8 mouse cellular contexts compared by ENCODE assay signal in the genomic region with DNA sequence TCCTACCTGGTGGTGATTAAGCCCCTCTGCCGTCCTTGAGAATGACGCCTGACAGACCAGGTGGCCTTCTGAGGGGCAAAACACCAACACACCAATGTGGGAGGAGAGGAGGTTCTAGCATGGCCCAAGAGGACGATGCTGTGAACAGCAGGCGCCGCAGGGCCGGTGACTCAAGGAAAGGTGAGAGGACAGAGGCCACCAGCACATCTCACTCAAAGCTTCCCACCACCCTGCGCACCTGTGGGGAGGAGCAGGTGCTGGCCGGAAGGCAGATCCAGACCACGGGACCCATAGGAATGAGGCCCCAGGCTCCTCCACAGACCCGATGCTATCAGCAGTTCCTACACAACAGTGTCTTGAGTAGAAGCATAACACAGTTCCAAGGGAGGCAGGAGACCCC. TPM values are rescaled to one million over a fixed set of nuclear protein-coding genes. Genes with fewer than 3 reads are reported as not detected.
DNase-seq lines count a peak whose midpoint lies in the region; ATAC-seq and TF ChIP-seq lines count a peak whose summit lies in the region.

No protein-coding gene starts in this region.

- no peak for TF ChIP-seq CTCF in intestine, postnatal 0 days (IDR thresholded peaks at IDR 0.05; ENCODE audit: low read depth)
- TF ChIP-seq CTCF in cortical plate, adult 2 months (IDR thresholded peaks at IDR 0.05; ENCODE audit: extremely low read depth, insufficient read depth, low read length) = no peak
- TF ChIP-seq CTCF in forebrain, postnatal 0 days (IDR thresholded peaks at IDR 0.05; ENCODE audit: low read depth) = no peak

- peak overlapping the region; percentile 65; the same call in 1 of the 2 replicates for H3K4me3 ChIP-seq in intestine, embryonic 14.5 days (ENCODE audit: low read depth, low read length)
- H3K4me3 ChIP-seq in intestine, postnatal 0 days (ENCODE audit: low read depth, low read length) = no peak overlapping the region
- H3K4me3 ChIP-seq in cortical plate, adult 2 months (ENCODE audit: insufficient read depth, low read length) = peak overlapping the region; percentile 60
- peak overlapping the region; percentile 84 for H3K4me3 ChIP-seq in forebrain, postnatal 0 days (ENCODE audit: low read depth, low read length)
- peak overlapping the region; percentile 83 for H3K4me3 ChIP-seq in midbrain, embryonic 13.5 days (replicated peaks)

- 41% methylated on average over 10 of the region's 10 CpGs for WGBS in intestine, embryonic 14.5 days
- 46% methylated on average over 10 of the region's 10 CpGs for WGBS in intestine, postnatal 0 days
- WGBS in forebrain, postnatal 0 days = 37% methylated on average over 10 of the region's 10 CpGs
- WGBS in midbrain, embryonic 13.5 days = 33% methylated on average over 10 of the region's 10 CpGs

- no peaks in the 10 kb centered on the region for H3K9me3 ChIP-seq in intestine, embryonic 14.5 days (ENCODE audit: control insufficient read depth, low read length)
- H3K9me3 ChIP-seq in intestine, postnatal 0 days (ENCODE audit: control insufficient read depth) = no peaks in the 10 kb centered on the region
- H3K9me3 ChIP-seq in forebrain, postnatal 0 days (ENCODE audit: low read length) = no peaks in the 10 kb centered on the region
- H3K9me3 ChIP-seq in midbrain, embryonic 13.5 days = no peaks in the 10 kb centered on the region

- peaks cover 13% of the 10 kb centered on the region for H3K4me1 ChIP-seq in intestine, embryonic 14.5 days (replicated peaks; ENCODE audit: control insufficient read depth, insufficient read depth, low read length)
- no peaks in the 10 kb centered on the region for H3K4me1 ChIP-seq in intestine, postnatal 0 days (replicated peaks; ENCODE audit: control insufficient read depth, insufficient read depth, low read length)
- 0 out of 2 replicates have a peak, but pooled peaks cover 2% of the 10 kb centered on the region for H3K4me1 ChIP-seq in cortical plate, adult 2 months (ENCODE audit: control insufficient read depth, insufficient read depth, low read length)
- H3K4me1 ChIP-seq in forebrain, postnatal 0 days (ENCODE audit: insufficient read depth) = peaks cover 32% of the 10 kb centered on the region
- H3K4me1 ChIP-seq in midbrain, embryonic 13.5 days (replicated peaks) = peaks cover 60% of the 10 kb centered on the region

- no peaks in the 10 kb centered on the region for H3K27me3 ChIP-seq in intestine, embryonic 14.5 days (replicated peaks; ENCODE audit: control insufficient read depth, insufficient read depth, low read length)
- H3K27me3 ChIP-seq in intestine, postnatal 0 days (replicated peaks; ENCODE audit: control insufficient read depth, insufficient read depth, low read length) = no peaks in the 10 kb centered on the region
- no peaks in the 10 kb centered on the region for H3K27me3 ChIP-seq in forebrain, postnatal 0 days (ENCODE audit: insufficient read depth, low read length)
- H3K27me3 ChIP-seq in midbrain, embryonic 13.5 days = no peaks in the 10 kb centered on the region

- no peaks in the 10 kb centered on the region for H3K36me3 ChIP-seq in intestine, embryonic 14.5 days (ENCODE audit: control insufficient read depth, insufficient read depth, low read length)
- H3K36me3 ChIP-seq in intestine, postnatal 0 days (ENCODE audit: control insufficient read depth, insufficient read depth) = no peaks in the 10 kb centered on the region
- H3K36me3 ChIP-seq in forebrain, postnatal 0 days (ENCODE audit: insufficient read depth) = no peaks in the 10 kb centered on the region
- H3K36me3 ChIP-seq in midbrain, embryonic 13.5 days = no peaks in the 10 kb centered on the region

- H3K27ac ChIP-seq in intestine, embryonic 14.5 days (ENCODE audit: low read depth) = no peak overlapping the region
- no peak overlapping the region for H3K27ac ChIP-seq in intestine, postnatal 0 days (ENCODE audit: low read depth, low read length)
- peak overlapping the region; percentile 52; the same call in 1 of the 2 replicates for H3K27ac ChIP-seq in cortical plate, adult 2 months (ENCODE audit: insufficient read depth, low read length)
- peak overlapping the region; percentile 91; the same call in 1 of the 2 replicates for H3K27ac ChIP-seq in forebrain, postnatal 0 days (ENCODE audit: low read depth, low read length)
- H3K27ac ChIP-seq in midbrain, embryonic 13.5 days = peak overlapping the region; percentile 93

- no peak for ATAC-seq in intestine, embryonic 14.5 days (replicated peaks; ENCODE audit: low FRiP score, low TSS enrichment, low read depth)
- ATAC-seq in intestine, postnatal 0 days = no peak
- no peak for ATAC-seq in forebrain, postnatal 0 days
- ATAC-seq in midbrain, embryonic 13.5 days = no peak
- no peak for ATAC-seq in frontal cortex, adult (ENCODE audit: low TSS enrichment)

- no peak for TF ChIP-seq POLR2A in cortical plate, adult 2 months (IDR thresholded peaks at IDR 0.05; ENCODE audit: extremely low read depth, insufficient read depth, low read length)

- H3K9ac ChIP-seq in intestine, embryonic 14.5 days (ENCODE audit: low read length) = no peak overlapping the region
- H3K9ac ChIP-seq in intestine, postnatal 0 days (ENCODE audit: low read depth, low read length) = no peak overlapping the region
- peak overlapping the region; percentile 92 for H3K9ac ChIP-seq in forebrain, postnatal 0 days
- peak overlapping the region; percentile 98 for H3K9ac ChIP-seq in midbrain, embryonic 13.5 days (replicated peaks)

- no peak for DNase-seq in intestine, embryonic 14.5 days (ENCODE audit: low spot score)
- DNase-seq in forebrain, postnatal 0 days = no peak
- no peak for DNase-seq in frontal cortex, postnatal 25 days (ENCODE audit: low spot score in 2 of 2)
- no peak for DNase-seq in retina, postnatal 1 day

- peak overlapping the region; percentile 94 for H3K4me2 ChIP-seq in intestine, embryonic 14.5 days (ENCODE audit: low read length)
- no peak overlapping the region for H3K4me2 ChIP-seq in intestine, postnatal 0 days (replicated peaks; ENCODE audit: low read depth)
- peak overlapping the region; percentile 76 for H3K4me2 ChIP-seq in forebrain, postnatal 0 days (ENCODE audit: low read depth)
- peak overlapping the region; percentile 86 for H3K4me2 ChIP-seq in midbrain, embryonic 13.5 days (replicated peaks)

RNA-seq across cellular contexts. Expression of a gene that starts 1.4 kb away (rescaled TPM):
- 2.5 and 3.1 TPM in 2 replicates for polyA plus RNA-seq in intestine, embryonic 14.5 days (2014; fragmentation: Nextera tagmentation; extraction: Ambion mirVana)
- polyA plus RNA-seq in intestine, postnatal 0 days (2015; fragmentation: Nextera tagmentation; extraction: Ambion mirVana) = 0.09 and 0.20 TPM in 2 replicates
- 40.5 and 42.0 TPM in 2 replicates for polyA plus RNA-seq in cortical plate, adult 2 months (2012; rRNA removed)
- total RNA-seq in forebrain, postnatal 0 days (2014; rRNA removed) = 231 and 267 TPM in 2 replicates
- polyA plus RNA-seq in forebrain, postnatal 0 days (2015; fragmentation: Nextera tagmentation; extraction: Ambion mirVana) = 9.1 and 10.9 TPM in 2 replicates
- 8.5 and 14.3 TPM in 2 replicates for polyA plus RNA-seq in midbrain, embryonic 13.5 days (2015; fragmentation: Nextera tagmentation; extraction: Ambion mirVana)

Comparison
In these comparisons a context has a peak if more than half of its experiments do, and no peak if none do; other contexts are left out.
1. H3K27ac ChIP-seq: peak in cortical plate, adult 2 months (single experiment), forebrain, postnatal 0 days (single experiment) and midbrain, embryonic 13.5 days (single experiment); none in intestine, embryonic 14.5 days (single experiment) and intestine, postnatal 0 days (single experiment).
2. H3K9ac ChIP-seq: peak in forebrain, postnatal 0 days (single experiment) and midbrain, embryonic 13.5 days (single experiment); none in intestine, embryonic 14.5 days (single experiment) and intestine, postnatal 0 days (single experiment).